Mouse (Mus musculus): ENCODE measurements around the gene Vmn1r56. TPM values are rescaled to one million over a fixed set of nuclear protein-coding genes. Genes with fewer than 3 reads are reported as not detected.
"Not testable (repeated sequence)": the region's sequence is repeated elsewhere in the genome, so short reads cannot be mapped to it uniquely, and the experiment has no call there.

The Vmn1r56 gene
- total RNA-seq (2017), result not detected in 2 replicates

DNA sequence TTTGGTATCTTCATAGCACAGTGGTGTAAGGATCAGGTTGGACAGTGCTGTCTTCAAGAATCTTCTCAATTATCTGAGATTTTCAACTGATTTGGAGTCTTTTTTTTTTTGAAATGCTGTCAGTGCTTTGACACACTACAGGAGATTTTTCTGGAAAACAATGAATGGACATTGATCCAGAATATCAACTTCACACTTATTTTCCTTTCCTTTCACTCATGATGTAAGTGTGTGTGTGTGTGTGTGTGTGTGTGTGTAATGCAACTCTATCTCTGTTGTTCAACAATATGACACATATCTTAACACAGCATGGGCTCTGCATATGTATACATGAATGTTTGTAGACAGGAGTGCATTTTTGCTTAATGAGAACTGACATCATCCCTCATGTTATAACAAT is at the start of gene Vmn1r56:
Gene Vmn1r56, minus strand, starts transcription at position 101 of the 400 bp plus-strand sequence.
- ATAC-seq (replicated peaks; ENCODE audit: low read depth, poor library complexity, severe bottlenecking), result not testable (repeated sequence)

DNA sequence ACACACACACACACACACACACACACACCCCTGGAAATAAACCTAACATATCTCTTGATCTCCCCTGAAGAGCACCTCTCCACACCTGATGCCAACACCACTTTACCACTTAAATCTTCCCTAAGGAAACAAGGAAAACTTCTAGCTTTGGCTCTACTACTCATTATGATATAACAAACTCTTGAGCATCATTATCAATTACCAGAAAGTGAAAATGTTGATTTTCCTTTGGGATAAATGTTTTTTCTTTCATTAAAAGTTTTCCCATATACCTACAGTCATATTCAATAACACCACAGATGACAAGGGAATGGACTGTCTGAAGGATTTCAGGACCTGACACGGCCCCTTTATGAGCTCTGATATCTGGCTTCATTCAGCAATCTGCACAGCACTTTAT is 21.6 kb upstream of the Vmn1r56 start, which contains the start of gene Vmn1r57:
Gene Vmn1r57, plus strand, starts transcription at position 301 of the 400 bp plus-strand sequence.
- not testable (repeated sequence) for ATAC-seq (replicated peaks; ENCODE audit: low read depth, poor library complexity, severe bottlenecking)

DNA sequence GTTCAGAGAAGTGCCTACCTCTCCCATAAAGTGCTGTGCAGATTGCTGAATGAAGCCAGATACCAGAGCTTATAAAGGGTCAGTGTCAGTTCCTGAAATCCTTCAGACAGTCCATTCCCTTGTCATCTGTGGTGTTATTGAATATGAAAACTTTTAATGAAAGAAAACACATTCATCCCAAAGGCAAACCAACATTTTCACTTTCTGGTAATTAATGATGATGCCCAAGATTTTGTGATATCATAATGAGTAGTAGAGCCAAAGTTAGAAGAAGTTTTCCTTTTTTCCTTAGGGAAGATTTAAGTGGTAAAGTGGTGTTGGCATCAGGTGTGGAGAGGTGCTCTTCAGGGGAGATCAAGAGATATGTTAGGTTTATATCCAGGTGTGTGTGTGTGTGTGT is 47.0 kb downstream of the Vmn1r56 start, which contains the start of gene Vmn1r55:
Gene Vmn1r55, minus strand, starts transcription at position 101 of the 400 bp plus-strand sequence.
- not testable (repeated sequence) for ATAC-seq (replicated peaks; ENCODE audit: low read depth, poor library complexity, severe bottlenecking)

Other genes with a start within 250 kb of the Vmn1r56 start
- not detected in 2 replicates for gene Sbk2, start 232.3 kb downstream of the Vmn1r56 start, total RNA-seq (2017)
- 0.19 TPM in 1 of 2 replicates, not detected in the other for gene Sbk3, start 225.6 kb downstream of the Vmn1r56 start, total RNA-seq (2017)
- 4.1 and 8.3 TPM in 2 replicates for gene Zfp579, start 200.6 kb downstream of the Vmn1r56 start, total RNA-seq (2017)
- 2.2 and 7.4 TPM in 2 replicates for gene Zfp524, start 182.3 kb downstream of the Vmn1r56 start, total RNA-seq (2017)
- gene Fiz1, start 182.1 kb downstream of the Vmn1r56 start, total RNA-seq (2017), result 20.0 and 21.1 TPM in 2 replicates
- not detected in 2 replicates for gene Gm44973, start 181.3 kb downstream of the Vmn1r56 start, total RNA-seq (2017)
- 9.5 and 14.3 TPM in 2 replicates for gene Zfp865, start 176.4 kb downstream of the Vmn1r56 start, total RNA-seq (2017)
- 0.14 and 1.1 TPM in 2 replicates for gene Ccdc106, start 176.2 kb downstream of the Vmn1r56 start, total RNA-seq (2017)
- 2.5 TPM in 1 of 2 replicates, not detected in the other for gene 4632433K11Rik, start 162.6 kb downstream of the Vmn1r56 start, total RNA-seq (2017)
- gene Zfp784, start 158.3 kb downstream of the Vmn1r56 start, total RNA-seq (2017), result 2.7 and 2.9 TPM in 2 replicates
- 1.8 and 3.6 TPM in 2 replicates for gene Zfp580, start 145.2 kb downstream of the Vmn1r56 start, total RNA-seq (2017)
- gene U2af2, start 134.6 kb downstream of the Vmn1r56 start, total RNA-seq (2017), result 220 and 260 TPM in 2 replicates
- 42.9 and 53.0 TPM in 2 replicates for gene Epn1, start 116.5 kb downstream of the Vmn1r56 start, total RNA-seq (2017)
- gene Rfpl4, start 79.8 kb downstream of the Vmn1r56 start, total RNA-seq (2017), result not detected in 2 replicates
- not detected in 2 replicates for gene Rasl2-9, start 70.8 kb downstream of the Vmn1r56 start, total RNA-seq (2017)
- not detected in 2 replicates for gene Vmn1r55, start 47.1 kb downstream of the Vmn1r56 start, total RNA-seq (2017)
- gene Vmn1r57, start 21.7 kb upstream of the Vmn1r56 start, total RNA-seq (2017), result not detected in 2 replicates
- not detected in 2 replicates for gene Gm5065, start 153.8 kb upstream of the Vmn1r56 start, total RNA-seq (2017)
- not detected in 2 replicates for gene Nlrp2, start 154.3 kb upstream of the Vmn1r56 start, total RNA-seq (2017)
- gene Vmn1r58, start 216.6 kb upstream of the Vmn1r56 start, total RNA-seq (2017), result not detected in 2 replicates